Mouse (Mus musculus) gastrocnemius, postnatal 25 days (tissue): ENCODE measurements around the gene Dtx4. TPM values are rescaled to one million over a fixed set of nuclear protein-coding genes. Genes with fewer than 3 reads are reported as not detected.

ENCODE experiments used
- DNase-seq: peaks from one replicate; pipeline ENCODE4 v3.0.0; 2022
- total RNA-seq, 2 experiments: library from RNA; stranded (reverse); gene quantifications; 1 replicate in 1 of 2; 2 replicates in 1 of 2; pipeline ENCODE4 v1.2.3; 2021

Dtx4 gene
- total RNA-seq, 2 experiments from 2014 or later = 6.2 to 6.7 TPM

- DNase-seq = no peak
Observed at GRCm38 (mm10) chr19:12418312-12418711, 82.9 kb downstream of the Dtx4 start.

- DNase-seq = no peak
Observed at GRCm38 (mm10) chr19:12417361-12417760, 83.9 kb downstream of the Dtx4 start, which contains the start of gene Olfr1441. Olfr1441 (plus strand) TSS chr19:12417433.

Other genes starting within 250 kb of the Dtx4 start
- gene Olfr235, start 240.4 kb downstream of the Dtx4 start, total RNA-seq = not detected
- not detected for gene Olfr1434, start 221.6 kb downstream of the Dtx4 start, total RNA-seq
- not detected for gene Olfr1436, start 202.3 kb downstream of the Dtx4 start, total RNA-seq
- not detected for gene Olfr1437, start 176.4 kb downstream of the Dtx4 start, total RNA-seq
- not detected for gene Olfr1438-ps1, start 165.5 kb downstream of the Dtx4 start, total RNA-seq
- gene Olfr1440, start 114.2 kb downstream of the Dtx4 start, total RNA-seq = not detected
- gene Olfr1441, start 84.0 kb downstream of the Dtx4 start, total RNA-seq = not detected
- not detected for gene Pfpl, start 73.5 kb downstream of the Dtx4 start, total RNA-seq
- gene Mpeg1, start 40.7 kb downstream of the Dtx4 start, total RNA-seq = under 1 TPM; 0.74 to 0.88 TPM
- gene Fam111a, start 44.3 kb upstream of the Dtx4 start, total RNA-seq = 1 to 10 TPM; 2.5 to 3.9 TPM
- gene Gm4952, start 98.5 kb upstream of the Dtx4 start, total RNA-seq = not detected
- not detected for gene Glyat, start 131.9 kb upstream of the Dtx4 start, total RNA-seq
- gene Olfr1442, start 169.0 kb upstream of the Dtx4 start, total RNA-seq = not detected
- gene Olfr1443, start 176.7 kb upstream of the Dtx4 start, total RNA-seq = not detected
- not detected for gene Keg1, start 194.3 kb upstream of the Dtx4 start, total RNA-seq